Mouse (Mus musculus): ENCODE results near the gene Krt32. TPM values are rescaled to one million over a fixed set of nuclear protein-coding genes. Genes with fewer than 3 reads are reported as not detected.

Gene Krt32
- total and polyA plus RNA-seq, 3 experiments = not detected

DNA sequence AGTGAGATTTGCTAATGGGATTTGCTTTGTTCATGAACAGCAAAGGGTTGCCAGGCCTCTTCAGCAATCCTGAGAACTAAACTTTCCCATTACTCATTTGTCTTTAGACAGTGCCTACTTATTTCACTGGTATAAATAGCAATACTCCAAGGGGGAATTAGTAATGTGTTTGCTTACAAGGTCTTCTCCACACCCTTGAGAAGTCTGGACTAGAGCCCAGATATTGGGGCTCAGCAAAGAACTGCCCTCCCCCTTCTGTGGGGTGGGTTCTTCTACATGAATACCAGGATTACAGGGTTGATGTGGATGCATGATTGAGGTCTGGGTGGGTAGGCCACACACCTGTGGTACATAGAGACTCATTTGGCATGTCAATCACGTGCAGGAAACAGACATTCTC, 14.2 kb downstream of the Krt32 start:
- H3K4me1 ChIP-seq (ENCODE audit: control insufficient read depth in 1 of 2, insufficient read depth in 2 of 2) = no peaks in the 10 kb centered on the region
- H3K9ac ChIP-seq (ENCODE audit: insufficient read depth, low read depth) = no peak overlapping the region
- H3K4me2 ChIP-seq (ENCODE audit: insufficient read depth, low read depth, poor library complexity, severe bottlenecking) = no peak overlapping the region
- DNase-seq (ENCODE audit: extremely low read depth) = no peak
- TF ChIP-seq POLR2AphosphoS2 (IDR thresholded peaks at IDR 0.05; ENCODE audit: low read depth, low read length) = no peak
- TF ChIP-seq JUN (IDR thresholded peaks at IDR 0.05; ENCODE audit: insufficient read depth, low read depth, low read length) = no peak
- TF ChIP-seq MAX (IDR thresholded peaks at IDR 0.05; ENCODE audit: low read length) = no peak
- TF ChIP-seq BHLHE40 (IDR thresholded peaks at IDR 0.05; ENCODE audit: low read depth, low read length) = no peak
- TF ChIP-seq ZMIZ1 (IDR thresholded peaks at IDR 0.05; ENCODE audit: low read depth, low read length) = no peak
- no peak for TF ChIP-seq KAT2A (IDR thresholded peaks at IDR 0.05; ENCODE audit: insufficient replicate concordance, low read length)
- no peak for TF ChIP-seq USF2 (conservative IDR thresholded peaks at IDR 0.05; ENCODE audit: low read depth, low read length)
- TF ChIP-seq E2F4 (IDR thresholded peaks at IDR 0.05; ENCODE audit: insufficient replicate concordance, low read depth, low read length) = no peak
- no peak for TF ChIP-seq SIN3A (IDR thresholded peaks at IDR 0.05; ENCODE audit: low read length)
- TF ChIP-seq MAZ (IDR thresholded peaks at IDR 0.05; ENCODE audit: low read depth, low read length) = no peak
- TF ChIP-seq CHD2 (IDR thresholded peaks at IDR 0.05; ENCODE audit: low read length) = no peak
- TF ChIP-seq NELFE (IDR thresholded peaks at IDR 0.05; ENCODE audit: low read depth, low read length) = no peak
- H3K36me3 ChIP-seq (replicated peaks in 1 of 2; ENCODE audit: control insufficient read depth in 1 of 2, insufficient read depth in 1 of 2, low read length in 1 of 2) = no peaks in the 10 kb centered on the region
- H3K27ac ChIP-seq (ENCODE audit: insufficient read depth, low read depth) = no peak overlapping the region
- no peaks in the 10 kb centered on the region for H3K79me2 ChIP-seq (replicated peaks; ENCODE audit: control insufficient read depth, extremely low read depth, insufficient read depth, poor library complexity, severe bottlenecking)
- dilution Hi-C loops (cut with MboI; ENCODE audit: extremely low pct_ligation_motif_present, extremely low pct_unique_long_range_greater_than_20kb, low sequenced_read_pairs) = no loop called here
- peaks cover 96% of the 10 kb centered on the region for H3K27me3 ChIP-seq (replicated peaks)
- no peak overlapping the region for H3K4me3 ChIP-seq (replicated peaks in 1 of 3; ENCODE audit: low read depth in 2 of 3, low read length in 2 of 3, poor library complexity in 1 of 3)
- H3K9me3 ChIP-seq (replicated peaks; ENCODE audit: low read length) = no peaks in the 10 kb centered on the region
- in situ Hi-C loops (cut with MboI; ENCODE audit: low pct_ligation_motif_present, low pct_unique_long_range_greater_than_20kb, low sequenced_read_pairs) = no loop called here

DNA sequence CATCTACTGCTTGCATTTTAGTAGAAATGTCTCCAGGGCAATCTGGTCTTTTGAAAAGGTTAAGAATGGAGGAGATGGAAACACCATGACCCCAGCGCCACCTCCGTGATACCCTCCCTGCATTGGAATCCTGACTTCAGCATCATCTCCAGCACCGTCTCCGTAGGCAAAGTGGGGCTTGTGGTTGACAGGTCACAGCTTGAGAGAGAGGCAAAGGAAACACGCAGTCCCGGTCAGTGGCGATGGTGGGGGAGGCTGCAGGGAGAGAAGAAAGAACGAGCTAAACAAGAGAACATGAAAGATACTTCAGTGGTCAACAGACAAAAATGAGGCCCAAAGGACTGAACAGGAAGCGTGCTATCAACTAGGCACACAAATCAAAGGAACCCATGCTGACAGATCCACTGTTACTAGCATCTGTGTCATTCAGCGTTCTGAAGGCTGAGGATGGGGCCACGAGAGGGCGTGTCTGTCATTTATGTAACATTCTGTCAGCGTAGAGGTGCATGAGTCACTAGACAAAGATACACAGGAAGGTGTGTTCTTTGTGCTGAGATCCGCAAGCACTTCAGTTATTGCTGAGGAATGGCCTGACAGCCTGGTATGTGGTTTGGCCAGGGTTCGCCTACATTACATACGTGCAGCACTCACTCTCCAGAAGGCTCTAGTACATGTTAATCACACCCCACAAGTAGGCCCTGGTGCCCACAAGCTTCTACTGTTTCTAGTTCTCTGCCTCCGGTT, 20.6 kb downstream of the Krt32 start:
- no peaks in the 10 kb centered on the region for H3K36me3 ChIP-seq (replicated peaks in 1 of 2; ENCODE audit: control insufficient read depth in 1 of 2, insufficient read depth in 1 of 2, low read length in 1 of 2)
- dilution Hi-C loops (cut with MboI; ENCODE audit: extremely low pct_ligation_motif_present, extremely low pct_unique_long_range_greater_than_20kb, low sequenced_read_pairs) = no loop called here

More for the DNA sequence above, 20.6 kb downstream of the Krt32 start:
- no peak overlapping the region for H3K27ac ChIP-seq (ENCODE audit: insufficient read depth, low read depth)
- TF ChIP-seq POLR2AphosphoS2 (IDR thresholded peaks at IDR 0.05; ENCODE audit: low read depth, low read length) = no peak
- TF ChIP-seq BHLHE40 (IDR thresholded peaks at IDR 0.05; ENCODE audit: low read depth, low read length) = no peak
- peak; percentile 8 for TF ChIP-seq RAD21 (IDR thresholded peaks at IDR 0.05; ENCODE audit: low read depth, low read length)
- TF ChIP-seq SMC3 (IDR thresholded peaks at IDR 0.05; ENCODE audit: low read depth, low read length) = peak; percentile 43
- peak in 1 of 2 experiments; percentile 37; a peak in 2 of 4 replicates for TF ChIP-seq CTCF (conservative IDR thresholded peaks at IDR 0.05 in 1 of 2, IDR thresholded peaks at IDR 0.05 in 1 of 2; ENCODE audit: low read depth in 2 of 2, low read length in 2 of 2)
- H3K27me3 ChIP-seq (replicated peaks) = peaks cover 93% of the 10 kb centered on the region
- H3K4me3 ChIP-seq (replicated peaks in 1 of 3; ENCODE audit: low read depth in 2 of 3, low read length in 2 of 3, poor library complexity in 1 of 3) = no peak overlapping the region
- no peaks in the 10 kb centered on the region for H3K4me1 ChIP-seq (ENCODE audit: control insufficient read depth in 1 of 2, insufficient read depth in 2 of 2)
- H3K9ac ChIP-seq (ENCODE audit: insufficient read depth, low read depth) = no peak overlapping the region
- H3K4me2 ChIP-seq (ENCODE audit: insufficient read depth, low read depth, poor library complexity, severe bottlenecking) = no peak overlapping the region
- H3K9me3 ChIP-seq (replicated peaks; ENCODE audit: low read length) = no peaks in the 10 kb centered on the region
- H3K79me2 ChIP-seq (replicated peaks; ENCODE audit: control insufficient read depth, extremely low read depth, insufficient read depth, poor library complexity, severe bottlenecking) = no peaks in the 10 kb centered on the region
- no peak for DNase-seq (ENCODE audit: extremely low read depth)
- in situ Hi-C loops (cut with MboI; ENCODE audit: low pct_ligation_motif_present, low pct_unique_long_range_greater_than_20kb, low sequenced_read_pairs) = no loop called here

Measured in CH12.LX (cell line).